Mouse (Mus musculus) liver, adult 2 months (tissue): Measurements from ENCODE around the gene Nkiras1.

Experiments
- CTCF ChIP-seq: fragments of 200-500 bp; IDR thresholded peaks from 2 replicates; pipeline ENCODE4 v1.5.1; 2011; ENCODE audit warnings: low read depth, low read length, control low read depth
- POLR2A ChIP-seq: fragments of 200-500 bp; IDR thresholded peaks from 2 replicates; pipeline ENCODE4 v1.6.1; 2011; ENCODE audit warnings: low read length, control low read depth; ENCODE audit not compliant: insufficient read depth; ENCODE audit errors: extremely low read depth

DNA sequence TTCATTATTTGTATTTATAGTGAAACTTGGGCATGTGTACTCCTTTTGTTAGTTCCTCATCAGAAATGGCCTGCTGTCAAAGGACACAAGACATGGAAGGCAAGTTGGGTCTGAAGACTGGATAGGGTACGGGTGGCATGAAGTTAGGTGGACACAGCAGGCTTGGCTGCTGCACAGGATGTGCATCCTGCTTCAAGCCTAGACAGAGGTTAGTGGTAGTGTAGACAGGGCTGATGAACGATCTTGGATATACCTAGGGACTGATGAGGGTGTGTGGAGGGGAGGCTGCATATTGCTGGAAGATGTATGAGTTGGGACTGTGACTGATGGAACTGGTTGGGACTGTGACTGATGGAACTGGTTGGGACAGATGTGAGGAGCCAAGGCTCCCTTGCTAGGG, 27.9 kb downstream of the Nkiras1 start:
- TF ChIP-seq POLR2A (no peak), CTCF (no peak)
